Mouse (Mus musculus) CH12.LX (cell line): ENCODE data around the gene Nomo1. TPM values are rescaled to one million over a fixed set of nuclear protein-coding genes. Genes with fewer than 3 reads are reported as not detected.

Experiments used
- DNase-seq: peaks from one replicate; pipeline ENCODE4 v3.0.0-alpha.2; 2013; ENCODE audit errors: extremely low read depth
- H3K27ac ChIP-seq: 2 replicates; pipeline ENCODE4 v1.5.1; 2012; ENCODE audit warnings: low read depth, mild to moderate bottlenecking, control low read depth, moderate library complexity; ENCODE audit not compliant: insufficient read depth
- H3K27me3 ChIP-seq: replicated peaks from 2 replicates; pipeline ENCODE3; 2012; ENCODE audit warnings: inconsistent platforms
- H3K36me3 ChIP-seq, 2 experiments: replicated peaks in 1 of 2; 2 replicates each; pipeline versions ENCODE3 to v1.6.1; 2012; ENCODE audit warnings: inconsistent platforms in 1 of 2, low read length in 1 of 2, mild to moderate bottlenecking in 1 of 2, mixed read lengths in 1 of 2, moderate library complexity in 1 of 2; ENCODE audit not compliant: control insufficient read depth in 1 of 2, insufficient read depth in 1 of 2
- H3K4me1 ChIP-seq, 2 experiments: 2 replicates each; pipeline ENCODE4 v1.6.1; 2012; ENCODE audit warnings: inconsistent platforms in 1 of 2, moderate library complexity in 1 of 2; ENCODE audit not compliant: insufficient read depth in 2 of 2, control insufficient read depth in 1 of 2
- H3K4me2 ChIP-seq: 2 replicates; pipeline ENCODE4 v1.6.1; 2012; ENCODE audit warnings: low read depth, mild to moderate bottlenecking, control low read depth; ENCODE audit not compliant: poor library complexity, insufficient read depth, severe bottlenecking
- H3K4me3 ChIP-seq, 3 experiments: fragments of 150-350 bp in 1 of 3; sonication (generic) in 1 of 3; replicated peaks in 1 of 3; 2 replicates each; pipeline versions ENCODE3 to v1.5.1; 2011 to 2012; ENCODE audit warnings: low read depth in 2 of 3, low read length in 2 of 3, mild to moderate bottlenecking in 2 of 3, moderate library complexity in 2 of 3, control low read depth in 1 of 3, improper control_type of control experiment in 1 of 3, inconsistent platforms in 1 of 3, mixed read lengths in 1 of 3; ENCODE audit not compliant: poor library complexity in 1 of 3
- H3K79me2 ChIP-seq: replicated peaks from 2 replicates; pipeline ENCODE4 v1.6.1; 2012; ENCODE audit warnings: mild to moderate bottlenecking, moderate library complexity; ENCODE audit not compliant: control insufficient read depth, poor library complexity, insufficient read depth, severe bottlenecking; ENCODE audit errors: extremely low read depth
- H3K9ac ChIP-seq: 2 replicates; pipeline ENCODE4 v1.6.1; 2012; ENCODE audit warnings: low read depth, mild to moderate bottlenecking, control low read depth, moderate library complexity; ENCODE audit not compliant: insufficient read depth
- H3K9me3 ChIP-seq: replicated peaks from 2 replicates; pipeline ENCODE3; 2012; ENCODE audit warnings: low read length, inconsistent platforms, mixed read lengths
- CTCF ChIP-seq, 2 experiments: IDR thresholded peaks in 1 of 2; conservative IDR thresholded peaks in 1 of 2; 2 replicates each; pipeline ENCODE4 v1.5.1; 2011 to 2012; ENCODE audit warnings: low read depth in 2 of 2, low read length in 2 of 2, improper control_type of control experiment in 1 of 2, inconsistent platforms in 1 of 2, mild to moderate bottlenecking in 1 of 2, moderate library complexity in 1 of 2
- E2F4 ChIP-seq: IDR thresholded peaks from 2 replicates; pipeline ENCODE4 v1.6.1; 2011; ENCODE audit warnings: low read depth, low read length, improper control_type of control experiment; ENCODE audit not compliant: insufficient replicate concordance
- EP300 ChIP-seq: IDR thresholded peaks from 2 replicates; pipeline ENCODE4 v1.6.1; 2011; ENCODE audit warnings: low read length, improper control_type of control experiment
- ETS1 ChIP-seq: conservative IDR thresholded peaks from 2 replicates; pipeline ENCODE4 v1.6.1; 2012; ENCODE audit warnings: low read depth, mild to moderate bottlenecking, inconsistent platforms, low read length, improper control_type of control experiment, moderate library complexity
- HCFC1 ChIP-seq: IDR thresholded peaks from 2 replicates; pipeline ENCODE4 v1.6.1; 2012; ENCODE audit warnings: low read depth, mild to moderate bottlenecking, inconsistent platforms, low read length, improper control_type of control experiment
- IRF4 ChIP-seq: IDR thresholded peaks from 2 replicates; pipeline ENCODE4 v1.6.1; 2014; ENCODE audit warnings: low read depth, mild to moderate bottlenecking, inconsistent platforms, low read length, improper control_type of control experiment
- JUN ChIP-seq: IDR thresholded peaks from 2 replicates; pipeline ENCODE4 v1.6.1; 2011; ENCODE audit warnings: low read depth, mild to moderate bottlenecking, low read length, improper control_type of control experiment, moderate library complexity; ENCODE audit not compliant: insufficient read depth
- JUND ChIP-seq: conservative IDR thresholded peaks from 2 replicates; pipeline ENCODE4 v1.6.1; 2011; ENCODE audit warnings: low read depth, low read length, improper control_type of control experiment
- MAFK ChIP-seq: IDR thresholded peaks from 2 replicates; pipeline ENCODE4 v1.6.1; 2011; ENCODE audit warnings: low read length, improper control_type of control experiment; ENCODE audit not compliant: insufficient replicate concordance
- MXI1 ChIP-seq: IDR thresholded peaks from 2 replicates; pipeline ENCODE4 v1.6.1; 2011; ENCODE audit warnings: mild to moderate bottlenecking, low read depth, low read length, improper control_type of control experiment
- MYC ChIP-seq: IDR thresholded peaks from 2 replicates; pipeline ENCODE4 v1.6.1; 2011; ENCODE audit warnings: low read depth, mild to moderate bottlenecking, improper control_type of control experiment, low read length
- NELFE ChIP-seq: IDR thresholded peaks from 2 replicates; pipeline ENCODE4 v1.6.1; 2011; ENCODE audit warnings: low read depth, low read length, improper control_type of control experiment
- PAX5 ChIP-seq: IDR thresholded peaks from 2 replicates; pipeline ENCODE4 v1.6.1; 2012; ENCODE audit warnings: low read length, inconsistent platforms, mixed read lengths
- RAD21 ChIP-seq: IDR thresholded peaks from 2 replicates; pipeline ENCODE4 v1.6.1; 2011; ENCODE audit warnings: low read depth, mild to moderate bottlenecking, low read length, improper control_type of control experiment, moderate library complexity
- SMC3 ChIP-seq: IDR thresholded peaks from 2 replicates; pipeline ENCODE4 v1.6.1; 2011; ENCODE audit warnings: low read depth, low read length, improper control_type of control experiment
- USF2 ChIP-seq: conservative IDR thresholded peaks from 2 replicates; pipeline ENCODE4 v1.6.1; 2011; ENCODE audit warnings: low read depth, low read length, improper control_type of control experiment
- ZKSCAN1 ChIP-seq: IDR thresholded peaks from 2 replicates; pipeline ENCODE4 v1.6.1; 2012; ENCODE audit warnings: low read depth, inconsistent platforms, low read length, improper control_type of control experiment, borderline replicate concordance
- dilution Hi-C: fragments of 300-500 bp; cut with MboI; formaldehyde crosslinking; loops from 2 replicates; pipeline ENCODE4 v1.14.3; 2020; ENCODE audit warnings: low sequenced_read_pairs; ENCODE audit not compliant: extremely low pct_unique_long_range_greater_than_20kb, extremely low pct_ligation_motif_present
- in situ Hi-C: fragments of 300-500 bp; cut with MboI; formaldehyde crosslinking; loops from 3 replicates; pipeline ENCODE4 v1.14.3; 2019; ENCODE audit warnings: low sequenced_read_pairs, low pct_ligation_motif_present, low pct_unique_long_range_greater_than_20kb, mixed read lengths
- polyA plus RNA-seq: library from polyadenylated mRNA; unstranded; fragments of >175 nt; gene quantifications from 2 replicates; pipeline ENCODE4 v1.2.1, GENCODE M21; 2012; ENCODE audit warnings: low read depth; ENCODE audit not compliant: insufficient read length
- total RNA-seq, 2 experiments: library from RNA; depleted of rRNA; stranded (reverse); fragments of 300-350 nt in 1 of 2; fragments of >200 nt in 1 of 2; gene quantifications; 2 replicates each; pipeline ENCODE4 v1.2.3; 2012 to 2014

Nomo1 gene
- total and polyA plus RNA-seq, 3 experiments: 41.9 to 103 (median 89.6) TPM

GRCm38 (mm10) chr7:46049981-46050380, 16.5 kb downstream of the Nomo1 start:
- Histone ChIP-seq H3K9me3 (no peaks in the 10 kb centered on the region), H3K4me2 (no peak overlapping the region), H3K9ac (no peak overlapping the region), H3K79me2 (no peaks in the 10 kb centered on the region), H3K27ac (no peak overlapping the region), H3K36me3 (peaks cover 74 to 87% of the 10 kb centered on the region in 2 experiments), H3K4me3 (no peak overlapping the region), H3K4me1 (no peaks in the 10 kb centered on the region), H3K27me3 (no peaks in the 10 kb centered on the region)
- dilution Hi-C loops (no loop called here), in situ Hi-C loops (no loop called here)
- DNase-seq: no peak
- no peak for TF ChIP-seq ZKSCAN1
- TF ChIP-seq JUND: no peak
- TF ChIP-seq JUN: no peak
- TF ChIP-seq RAD21: no peak
- TF ChIP-seq EP300: no peak
- TF ChIP-seq PAX5: no peak
- TF ChIP-seq NELFE: no peak
- no peak for TF ChIP-seq MAFK
- no peak for TF ChIP-seq E2F4
- TF ChIP-seq MYC: no peak
- no peak for TF ChIP-seq USF2
- no peak for TF ChIP-seq ETS1
- TF ChIP-seq CTCF (conservative IDR thresholded peaks at IDR 0.05 in 1 of 2, IDR thresholded peaks at IDR 0.05 in 1 of 2; ENCODE audit: low read depth in 2 of 2, low read length in 2 of 2): no peak
- no peak for TF ChIP-seq IRF4

DNA sequence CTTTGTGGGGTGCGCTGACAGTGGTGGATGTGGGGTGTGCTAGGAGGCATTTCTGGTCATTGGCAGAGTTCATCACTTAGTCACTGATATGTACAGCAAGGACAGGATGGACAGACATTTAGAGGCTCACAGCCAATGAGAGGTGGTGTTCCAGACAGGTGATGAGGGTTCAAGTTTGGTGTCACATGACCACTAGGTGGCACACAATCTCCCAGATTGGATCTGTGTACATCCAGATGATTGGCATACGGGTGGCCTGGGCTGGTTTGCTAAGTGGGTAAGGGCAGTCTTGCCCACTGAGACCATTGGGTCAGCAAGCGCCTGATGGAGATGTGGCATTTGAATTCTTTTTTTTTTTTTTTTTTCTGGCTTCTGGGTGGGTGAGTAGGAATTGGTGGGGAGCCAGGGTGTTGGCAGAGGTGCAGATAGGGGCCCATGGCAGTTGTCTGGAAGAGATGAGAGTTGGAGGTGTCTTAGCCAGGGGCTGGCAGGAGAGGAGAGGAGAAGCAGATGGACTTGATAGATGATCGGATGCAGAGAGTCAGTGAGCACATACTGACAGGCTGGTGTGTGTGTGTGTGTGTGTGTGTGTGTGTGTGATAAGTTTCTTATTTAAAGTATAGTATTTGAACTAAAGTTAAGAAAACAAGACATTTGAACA, 18.8 kb downstream of the Nomo1 start:
- no peaks in the 10 kb centered on the region for H3K9me3 ChIP-seq
- in situ Hi-C loops (no loop called here), dilution Hi-C loops (no loop called here)
- no peaks in the 10 kb centered on the region for H3K27me3 ChIP-seq
- TF ChIP-seq SMC3 (peak; percentile 9; the same call in 1 of the 2 replicates), CTCF (conservative IDR thresholded peaks at IDR 0.05 in 1 of 2, IDR thresholded peaks at IDR 0.05 in 1 of 2; ENCODE audit: low read depth in 2 of 2, low read length in 2 of 2) (peak in 1 of 2 experiments; percentile 55; a peak in 3 of 4 replicates), HCFC1 (no peak), NELFE (no peak), USF2 (peak; percentile 19; the same call in 1 of the 2 replicates), MXI1 (no peak), MAFK (no peak)
- peaks cover 67 to 88% of the 10 kb centered on the region in 2 experiments for H3K36me3 ChIP-seq
- no peak overlapping the region for H3K9ac ChIP-seq
- H3K4me3 ChIP-seq: no peak overlapping the region
- H3K4me2 ChIP-seq: no peak overlapping the region
- DNase-seq: peak; percentile 33
- no peak overlapping the region for H3K27ac ChIP-seq
- H3K79me2 ChIP-seq: no peaks in the 10 kb centered on the region
- H3K4me1 ChIP-seq: no peaks in the 10 kb centered on the region
